Mouse (Mus musculus) olfactory bulb, adult 2 months (tissue): ENCODE data around the gene Bend7.

Source experiments
- CTCF ChIP-seq: fragments of 200-500 bp; IDR thresholded peaks from 2 replicates; pipeline ENCODE4 v1.5.1; 2012; ENCODE audit warnings: low read depth, mild to moderate bottlenecking, low read length, moderate library complexity; ENCODE audit not compliant: insufficient read depth
- POLR2A ChIP-seq: fragments of 200-500 bp; IDR thresholded peaks from 2 replicates; pipeline ENCODE4 v1.6.1; 2012; ENCODE audit warnings: mild to moderate bottlenecking, low read depth, low read length, moderate library complexity; ENCODE audit not compliant: insufficient read depth

GRCm38 (mm10) chr2:4711262-4711661, 6.4 kb upstream of the Bend7 start:
- TF ChIP-seq POLR2A = no peak
- TF ChIP-seq CTCF = no peak
